Mouse (Mus musculus) bone marrow, adult 2 months (tissue): ENCODE measurements around the gene Serpinb6b.
"Not testable (repeated sequence)": the region's sequence is repeated elsewhere in the genome, so short reads cannot be mapped to it uniquely, and the experiment has no call there.

ENCODE experiments used
- CTCF ChIP-seq: fragments of 200-500 bp; IDR thresholded peaks from 2 replicates; pipeline ENCODE4 v1.5.1; 2011; ENCODE audit warnings: low read length, control low read depth; ENCODE audit not compliant: control insufficient read depth, insufficient read depth
- POLR2A ChIP-seq: fragments of 200-500 bp; IDR thresholded peaks from 2 replicates; pipeline ENCODE4 v1.6.1; 2011; ENCODE audit warnings: low read depth, mild to moderate bottlenecking, control low read depth, low read length, borderline replicate concordance; ENCODE audit not compliant: control insufficient read depth

- TF ChIP-seq POLR2A, CTCF: not testable (repeated sequence)
Observed at GRCm38 (mm10) chr13:32939191-32939590, 25.8 kb upstream of the Serpinb6b start.
